Mouse (Mus musculus): ENCODE measurements around the gene Insm2. TPM values are rescaled to one million over a fixed set of nuclear protein-coding genes. Genes with fewer than 3 reads are reported as not detected.

Gene Insm2
- polyA plus RNA-seq, 1 experiment from 2014 or later: 0.25 TPM

DNA sequence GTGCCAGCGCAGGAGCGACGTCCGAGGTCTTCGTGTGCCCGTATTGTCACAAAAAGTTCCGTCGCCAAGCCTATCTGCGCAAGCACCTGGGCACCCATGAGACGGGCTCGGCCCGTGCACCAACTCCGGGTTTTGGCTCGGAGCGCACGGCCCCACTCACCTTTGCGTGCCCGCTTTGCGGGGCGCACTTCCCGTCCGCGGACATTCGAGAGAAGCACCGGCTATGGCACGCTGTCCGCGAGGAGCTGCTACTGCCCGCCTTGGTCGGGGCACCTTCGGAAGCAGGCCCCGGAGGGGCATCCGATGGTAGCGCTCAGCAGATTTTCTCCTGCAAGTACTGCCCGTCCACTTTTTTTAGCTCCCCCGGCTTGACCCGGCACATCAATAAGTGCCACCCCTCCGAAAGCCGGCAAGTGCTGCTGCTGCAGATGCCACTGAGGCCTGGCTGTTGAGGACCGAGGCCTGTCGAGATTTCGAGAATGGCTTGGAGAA is 1.3 kb downstream of the Insm2 start:
- no peak for DNase-seq (ENCODE audit: low spot score)

DNA sequence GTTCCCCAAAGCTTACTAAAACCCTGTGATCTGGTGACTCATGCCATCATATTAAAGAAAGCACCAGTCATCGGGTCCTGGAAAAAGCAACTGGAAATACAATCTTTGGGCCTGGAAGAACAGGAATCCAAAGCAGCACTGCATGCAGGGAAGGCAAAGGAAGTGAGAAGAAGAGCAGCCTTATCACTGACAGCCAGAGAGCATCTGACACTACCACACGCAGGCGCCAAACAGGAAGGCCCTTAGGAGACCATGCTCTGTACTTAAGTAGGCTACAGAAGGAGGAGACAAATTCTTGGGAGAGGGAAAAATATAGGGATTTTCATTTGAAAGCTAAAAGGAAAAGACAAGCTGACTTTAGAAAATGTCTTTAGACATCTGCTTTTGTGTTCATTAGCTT is 5.2 kb downstream of the Insm2 start:
- no peak for DNase-seq (ENCODE audit: low spot score)

DNA sequence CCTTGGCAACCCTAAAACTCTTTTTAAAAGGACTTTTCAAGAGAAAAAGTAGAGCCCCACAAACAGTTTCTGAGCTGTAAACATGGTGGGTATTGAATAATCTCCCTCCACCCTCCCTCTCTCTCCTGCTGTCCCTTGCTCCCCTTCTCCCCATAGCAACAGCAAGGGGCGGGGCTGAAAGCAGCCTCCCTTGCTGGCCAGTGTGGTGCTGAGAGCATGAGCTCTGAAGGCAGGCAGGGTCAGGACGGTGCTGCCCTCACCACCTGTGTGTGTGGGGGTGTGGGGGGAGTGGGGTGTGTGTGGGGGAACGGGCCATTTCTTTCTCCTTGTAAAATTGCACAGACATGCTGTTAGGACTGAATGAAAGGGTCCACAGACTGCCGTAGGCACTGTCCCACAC is 8.7 kb downstream of the Insm2 start:
- DNase-seq (ENCODE audit: low spot score): no peak

GRCm38 (mm10) chr12:55610812-55611211 is 11.6 kb downstream of the Insm2 start:
- DNase-seq (ENCODE audit: low spot score): no peak

DNA sequence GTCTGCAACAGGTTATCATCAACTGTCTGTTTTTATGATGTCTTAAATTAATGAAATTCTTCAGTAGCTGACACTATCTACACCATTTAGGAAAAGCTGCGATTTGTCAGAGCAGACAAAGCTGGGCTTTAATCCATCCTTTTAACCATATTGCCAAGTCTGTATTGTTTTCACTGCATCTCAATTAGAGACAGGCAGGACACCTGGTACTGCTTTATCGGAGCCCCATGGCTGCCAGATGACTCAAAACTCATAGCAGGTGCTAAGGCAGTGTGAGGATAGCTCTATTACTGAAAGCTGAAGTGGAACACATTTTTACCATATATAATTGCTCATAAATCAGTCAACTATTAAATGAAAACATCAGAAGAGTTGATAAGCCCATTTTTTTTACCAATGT is 21.1 kb downstream of the Insm2 start:
- no peak for DNase-seq (ENCODE audit: low spot score)

GRCm38 (mm10) chr12:55622615-55623245 is 23.5 kb downstream of the Insm2 start:
- DNase-seq (ENCODE audit: low spot score): no peak

DNA sequence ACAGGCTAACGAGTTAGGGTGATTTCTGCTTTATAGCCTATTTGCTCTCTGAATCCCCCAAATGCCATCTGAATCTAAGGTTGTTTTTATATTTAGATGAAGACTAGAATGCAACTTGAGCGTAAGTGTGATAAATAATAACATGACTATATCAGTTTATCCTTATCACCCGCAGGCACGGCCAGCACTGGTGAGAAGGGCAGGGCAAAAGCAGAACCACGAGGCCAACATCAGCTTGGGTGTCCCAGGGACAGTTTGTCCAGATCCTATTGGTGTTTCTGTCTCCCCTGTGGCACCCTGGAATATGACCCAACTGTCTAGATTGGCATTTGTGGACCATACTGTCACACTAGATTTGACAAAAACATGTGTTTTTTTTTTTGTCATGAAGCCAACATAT is 24.0 kb downstream of the Insm2 start:
- no peak for DNase-seq (ENCODE audit: low spot score)

DNA sequence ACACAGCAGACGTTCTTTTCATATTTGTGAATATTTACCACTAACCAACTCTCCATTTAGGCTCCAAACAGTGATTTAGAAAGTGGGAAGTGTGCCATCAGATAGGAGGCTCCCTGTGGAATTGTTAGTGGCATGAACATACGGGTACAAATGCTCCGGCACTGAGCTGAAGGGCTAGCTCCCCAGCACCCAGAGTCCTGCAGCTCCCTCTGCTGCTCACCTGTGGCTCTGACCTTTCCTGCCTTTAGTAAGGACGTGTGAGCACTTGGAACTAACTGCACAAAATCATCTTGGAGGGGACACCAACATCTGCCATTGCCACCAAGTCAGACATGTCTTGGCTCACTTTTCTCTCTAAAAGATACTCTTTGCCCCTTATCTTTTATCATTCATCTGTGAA is 27.5 kb downstream of the Insm2 start:
- DNase-seq (ENCODE audit: low spot score): no peak

DNA sequence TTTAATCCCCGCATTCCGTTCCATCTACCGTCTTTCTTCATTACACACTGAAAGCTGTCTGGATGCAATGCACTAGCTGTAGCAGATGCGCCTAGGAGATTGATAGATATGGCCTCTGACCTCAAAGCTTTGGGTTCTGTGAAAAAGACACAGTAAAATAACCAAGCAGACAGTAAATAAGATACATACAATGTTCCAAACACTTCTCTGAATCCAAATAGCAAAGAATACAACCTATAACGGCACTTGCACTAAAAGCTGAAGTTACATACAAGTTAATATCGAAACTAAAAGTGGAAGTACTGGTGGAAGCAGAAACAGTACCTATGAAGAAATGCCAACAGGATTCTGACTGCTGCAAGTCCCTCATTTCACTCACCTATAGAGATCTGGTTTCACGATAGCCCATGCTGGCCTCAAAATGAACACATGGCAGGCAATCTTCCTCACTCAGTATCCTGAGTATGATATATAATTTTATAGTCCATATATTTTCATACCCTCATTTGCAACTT is 48.8 kb downstream of the Insm2 start:
- DNase-seq (ENCODE audit: low spot score): no peak

Other genes with a start within 250 kb of the Insm2 start
- 720 and 727 TPM in 2 replicates for gene Psma6, start 215.2 kb upstream of the Insm2 start, polyA plus RNA-seq (2015; fragmentation: Nextera tagmentation; extraction: Ambion mirVana)
- 296 and 339 TPM in 2 replicates for gene Nfkbia, start 106.8 kb upstream of the Insm2 start, polyA plus RNA-seq (2015; fragmentation: Nextera tagmentation; extraction: Ambion mirVana)
- not detected in 2 replicates for gene Aldoart2, start 34.2 kb upstream of the Insm2 start, polyA plus RNA-seq (2015; fragmentation: Nextera tagmentation; extraction: Ambion mirVana)
- 14.4 and 15.7 TPM in 2 replicates for gene Ralgapa1, start 221.7 kb downstream of the Insm2 start, polyA plus RNA-seq (2015; fragmentation: Nextera tagmentation; extraction: Ambion mirVana)
- gene Brms1l, start 236.9 kb downstream of the Insm2 start, polyA plus RNA-seq (2015; fragmentation: Nextera tagmentation; extraction: Ambion mirVana): 24.0 and 28.5 TPM in 2 replicates